Mouse (Mus musculus) heart, embryonic 14.5 days (tissue): ENCODE measurements around the gene Hist1h3d. TPM values are rescaled to one million over a fixed set of nuclear protein-coding genes. Genes with fewer than 3 reads are reported as not detected.
"Not testable (repeated sequence)": the region's sequence is repeated elsewhere in the genome, so short reads cannot be mapped to it uniquely, and the experiment has no call there.

ENCODE experiments used
- ATAC-seq: fragments of 200-750 bp; cut with Nextera tagmentation; 2 replicates; pipeline ENCODE4 v1.8.0; 2017; ENCODE audit warnings: low read depth, moderate TSS enrichment; ENCODE audit not compliant: insufficient number of reproducible peaks, insufficient read depth, low FRiP score
- H3K27ac ChIP-seq, 2 experiments: fragments of 200-500 bp in 1 of 2; fragments of 300-500 bp in 1 of 2; sonication (generic) in 1 of 2; replicated peaks in 1 of 2; 2 replicates each; pipeline ENCODE4 v1.5.1; 2012 to 2014; ENCODE audit warnings: low read depth in 2 of 2, low read length in 2 of 2, control low read depth in 1 of 2, mild to moderate bottlenecking in 1 of 2, mixed read lengths in 1 of 2; ENCODE audit not compliant: control insufficient read depth in 1 of 2, insufficient read depth in 1 of 2
- H3K27me3 ChIP-seq: fragments of 300-500 bp; sonication (generic); 2 replicates; pipeline ENCODE4 v1.6.1; 2014; ENCODE audit warnings: mild to moderate bottlenecking, low read length, control low read depth; ENCODE audit not compliant: control insufficient read depth, insufficient read depth
- H3K36me3 ChIP-seq: fragments of 300-500 bp; sonication (generic); 2 replicates; pipeline ENCODE4 v1.6.1; 2014; ENCODE audit warnings: mild to moderate bottlenecking, control low read depth, low read length, mixed read lengths; ENCODE audit not compliant: control insufficient read depth, insufficient read depth
- H3K4me1 ChIP-seq, 2 experiments: fragments of 200-500 bp in 1 of 2; fragments of 300-500 bp in 1 of 2; sonication (generic) in 1 of 2; 2 replicates each; pipeline ENCODE4 v1.6.1; 2012 to 2014; ENCODE audit warnings: low read length in 2 of 2, control low read depth in 1 of 2, mixed read lengths in 1 of 2; ENCODE audit not compliant: control insufficient read depth in 2 of 2, insufficient read depth in 2 of 2
- H3K4me2 ChIP-seq: fragments of 300-500 bp; sonication (generic); 2 replicates; pipeline ENCODE4 v1.6.1; 2014; ENCODE audit warnings: mild to moderate bottlenecking, low read length
- H3K4me3 ChIP-seq, 2 experiments: fragments of 200-500 bp in 1 of 2; fragments of 300-500 bp in 1 of 2; sonication (generic) in 1 of 2; 2 replicates each; pipeline ENCODE4 v1.5.1; 2012 to 2014; ENCODE audit warnings: low read length in 2 of 2, mild to moderate bottlenecking in 2 of 2, control low read depth in 1 of 2, low read depth in 1 of 2, moderate library complexity in 1 of 2; ENCODE audit not compliant: control insufficient read depth in 1 of 2, insufficient read depth in 1 of 2
- H3K9ac ChIP-seq: fragments of 300-500 bp; sonication (generic); 2 replicates; pipeline ENCODE4 v1.6.1; 2014; ENCODE audit warnings: mild to moderate bottlenecking, low read length
- H3K9me3 ChIP-seq: fragments of 300-500 bp; sonication (generic); 2 replicates; pipeline ENCODE4 v1.6.1; 2016; ENCODE audit warnings: low read length, control low read depth; ENCODE audit not compliant: control insufficient read depth
- WGBS: fragments of 180-500 bp; shearing (Covaris S2); extraction: QIAGEN DNeasy Blood & Tissue Kit; methylation state at CpG from one replicate; pipeline ENCODE4 v1.1.7; 2014; 5-methylcytosine and 5-hydroxymethylcytosine counted together
- polyA plus RNA-seq: library from polyadenylated mRNA; unstranded; fragments of >200 nt; fragmentation: Nextera tagmentation; extraction: Ambion mirVana; gene quantifications from 2 replicates; pipeline ENCODE4 v1.2.1, GENCODE M21; 2014

Hist1h3d gene
- polyA plus RNA-seq, 1 experiment from 2014 or later, result 3.7 TPM

DNA sequence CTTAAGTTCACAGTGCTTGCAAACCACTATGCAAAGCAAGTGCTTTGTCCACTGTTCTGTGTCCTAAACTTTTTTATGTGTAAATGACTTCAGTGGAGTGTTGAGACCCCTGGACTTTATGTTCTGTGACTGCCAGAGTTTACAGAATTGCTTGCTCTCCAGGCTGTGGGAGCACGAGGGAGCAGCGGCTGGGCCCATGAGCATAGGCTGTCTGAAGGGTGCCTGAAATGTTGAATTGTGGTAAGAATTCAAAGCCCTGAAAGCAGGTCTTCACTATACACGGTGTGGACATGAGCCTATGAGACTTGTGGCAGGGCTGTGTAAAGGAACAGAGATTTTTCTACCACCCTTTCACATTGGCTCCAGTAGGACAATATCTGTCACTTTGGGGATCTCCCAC is 36.1 kb downstream of the Hist1h3d start:
- Histone ChIP-seq H3K4me1 (no peaks in the 10 kb centered on the region), H3K4me2 (no peak overlapping the region), H3K27ac (no peak overlapping the region), H3K9me3 (no peaks in the 10 kb centered on the region), H3K36me3 (no peaks in the 10 kb centered on the region), H3K4me3 (no peak overlapping the region), H3K27me3 (no peaks in the 10 kb centered on the region), H3K9ac (no peak overlapping the region)
- ATAC-seq, result no peak
- 83% methylated on average over 3 of the region's 3 CpGs for WGBS

DNA sequence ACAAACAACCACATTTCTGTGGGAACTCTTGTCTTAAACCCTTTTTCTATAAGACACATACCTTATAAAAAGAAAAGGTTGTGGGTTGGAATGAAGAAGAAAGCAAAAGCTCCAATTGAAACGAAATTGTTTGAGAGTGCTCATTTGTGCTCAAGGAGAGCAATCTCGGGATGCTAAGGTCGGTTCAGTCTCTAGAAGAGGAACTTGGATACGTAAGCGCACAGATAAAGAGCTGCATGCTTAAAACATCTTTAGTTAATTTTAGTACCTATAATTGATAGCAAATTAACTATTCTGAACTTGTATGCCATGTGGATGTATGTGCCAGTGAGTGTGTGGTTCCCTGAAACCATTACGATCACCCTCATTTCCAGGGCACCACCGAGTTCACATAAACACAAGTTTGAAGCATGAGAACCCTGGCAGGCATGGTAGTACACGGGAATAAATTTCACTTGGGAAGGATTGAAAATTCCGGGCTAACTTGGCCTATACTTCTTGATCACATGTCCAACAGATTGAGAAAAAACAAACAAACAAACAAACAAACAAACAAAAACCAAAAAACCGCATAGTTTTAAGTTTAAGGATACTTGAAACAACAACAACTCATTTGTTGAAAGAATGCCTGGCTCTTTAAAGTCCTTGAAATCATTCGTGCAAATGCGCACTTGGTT is 44.6 kb downstream of the Hist1h3d start:
- Histone ChIP-seq H3K4me1 (peaks cover 2 to 11% of the 10 kb centered on the region in 2 experiments; a peak in 3 of 4 replicates), H3K9ac (peak overlapping the region; percentile 87), H3K27ac (peak overlapping the region; percentile 85 to 91), H3K36me3 (no peaks in the 10 kb centered on the region), H3K4me3 (peak overlapping the region; percentile 54 to 82), H3K27me3 (no peaks in the 10 kb centered on the region), H3K9me3 (no peaks in the 10 kb centered on the region), H3K4me2 (peak overlapping the region; percentile 89)
- no peak for ATAC-seq
- WGBS, result 54% methylated on average over 12 of the region's 12 CpGs

DNA sequence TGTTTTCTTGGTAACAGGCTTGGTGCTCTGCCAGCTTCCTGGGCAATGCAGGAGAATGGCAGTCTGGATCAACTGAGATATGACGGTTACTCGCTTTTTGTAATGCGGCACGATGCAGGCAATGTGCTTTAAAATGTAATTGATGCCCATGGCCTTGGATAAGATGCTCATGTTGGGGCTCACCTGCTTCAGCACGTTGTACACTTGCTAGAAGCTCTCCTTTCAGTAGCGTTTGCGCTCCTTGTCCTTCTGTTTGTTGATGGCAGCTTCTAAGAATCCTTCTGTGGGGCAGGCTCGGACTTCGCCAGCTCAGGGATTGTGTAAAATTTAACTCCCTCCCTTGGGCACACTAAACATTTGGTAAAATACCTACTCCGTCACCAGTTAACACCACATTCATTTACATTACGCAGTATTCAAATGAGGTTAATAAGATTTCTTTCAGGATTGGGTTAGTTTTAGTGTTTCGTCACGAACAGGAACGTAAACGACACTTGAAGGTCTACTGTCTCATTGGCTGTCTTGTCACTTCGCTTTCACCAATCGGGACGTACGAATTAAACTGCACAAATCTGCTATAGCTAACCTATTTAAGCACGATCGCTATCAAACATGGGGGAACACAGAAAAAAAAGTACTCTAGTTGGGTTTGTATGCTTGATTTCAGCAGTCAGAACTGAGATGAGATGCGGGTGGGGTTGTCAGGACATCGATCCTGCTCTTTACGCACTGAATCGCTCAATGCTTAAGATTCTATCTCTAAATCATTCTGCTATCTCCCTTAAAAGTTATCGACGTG is 45.4 kb downstream of the Hist1h3d start, which contains the start of gene Hist1h2be:
TSS of gene Hist1h2be (minus strand) at position 392 of the 799 bp plus-strand sequence.
- Histone ChIP-seq H3K27me3 (no peaks in the 10 kb centered on the region), H3K4me2 (peak within 1 kb of the TSS; percentile 89), H3K9ac (peak within 1 kb of the TSS; percentile 87), H3K9me3 (no peaks in the 10 kb centered on the region), H3K4me1 (peaks cover 2 to 11% of the 10 kb centered on the region in 2 experiments; a peak in 3 of 4 replicates), H3K36me3 (no peaks in the 10 kb centered on the region), H3K27ac (peak within 1 kb of the TSS; percentile 91 to 94), H3K4me3 (peak within 1 kb of the TSS; percentile 54 to 82)
- ATAC-seq, result peak; percentile 70
- WGBS, result under 1% methylated on average over 27 of the region's 27 CpGs

DNA sequence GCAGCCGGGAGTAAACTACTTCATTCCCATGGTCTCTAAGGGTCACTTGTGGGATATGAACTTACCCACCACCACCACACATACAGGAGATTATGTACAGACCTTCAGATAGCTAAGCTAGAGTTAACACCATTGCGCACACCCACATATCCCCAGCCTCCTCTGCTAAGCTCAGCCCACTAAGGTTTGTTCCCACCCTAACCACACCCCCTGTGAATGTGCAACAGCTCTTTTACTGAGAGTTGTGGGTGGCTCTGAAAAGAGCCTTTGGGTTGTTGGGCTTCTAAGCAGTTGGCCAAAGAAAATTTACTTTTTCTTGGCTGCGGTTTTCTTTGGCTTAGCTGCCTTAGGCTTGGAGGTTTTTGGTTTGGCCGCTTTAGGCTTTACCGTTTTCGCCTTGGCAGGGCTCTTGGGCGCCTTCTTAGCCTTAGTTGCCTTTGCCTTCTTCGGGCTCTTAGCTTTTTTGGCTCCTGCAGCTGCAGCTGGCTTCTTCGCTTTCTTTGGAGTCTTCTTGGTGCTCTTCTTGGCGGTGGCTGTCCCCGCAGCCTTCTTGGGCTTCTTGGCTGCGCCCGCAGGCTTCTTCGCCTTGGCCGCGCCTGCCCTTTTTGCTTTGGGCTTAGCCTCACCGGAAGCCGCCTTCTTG is 46.1 kb downstream of the Hist1h3d start:
- Histone ChIP-seq H3K4me3 (peak overlapping the region; percentile 54 to 82), H3K4me2 (peak overlapping the region; percentile 89), H3K9ac (peak overlapping the region; percentile 87), H3K27ac (peak overlapping the region; percentile 91 to 94), H3K27me3 (no peaks in the 10 kb centered on the region), H3K9me3 (no peaks in the 10 kb centered on the region), H3K36me3 (no peaks in the 10 kb centered on the region), H3K4me1 (peaks cover 2 to 11% of the 10 kb centered on the region in 2 experiments; a peak in 3 of 4 replicates)
- peak; percentile 85 for ATAC-seq
- under 1% methylated on average over 18 of the region's 18 CpGs for WGBS

DNA sequence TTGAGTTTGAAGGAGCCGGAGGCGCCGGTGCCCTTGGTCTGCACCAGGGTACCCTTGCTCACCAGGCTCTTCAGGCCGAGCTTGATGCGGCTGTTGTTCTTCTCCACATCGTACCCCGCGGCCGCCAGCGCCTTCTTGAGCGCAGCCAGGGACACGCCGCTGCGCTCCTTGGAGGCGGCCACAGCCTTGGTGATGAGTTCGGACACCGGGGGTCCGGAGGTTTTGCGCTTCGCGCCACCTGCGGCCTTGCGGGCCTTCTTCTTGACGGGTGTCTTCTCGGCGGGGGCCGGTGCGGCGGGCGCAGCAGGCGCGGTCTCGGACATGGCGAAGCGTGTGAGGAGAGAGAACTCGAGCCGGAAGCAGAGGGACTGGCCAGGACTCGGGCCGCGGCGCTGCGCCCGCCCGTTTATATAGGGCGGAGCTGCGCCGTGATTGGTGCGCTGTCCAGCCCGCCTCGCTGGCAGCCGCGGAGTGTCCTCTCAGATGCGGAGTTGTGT is 46.7 kb downstream of the Hist1h3d start, which contains the start of gene Hist1h1e:
TSS of gene Hist1h1e (minus strand) at position 384 of the 497 bp plus-strand sequence.
- not testable (repeated sequence) for H3K9me3 ChIP-seq, H3K27me3 ChIP-seq, H3K36me3 ChIP-seq
- Histone ChIP-seq H3K27ac (peak within 1 kb of the TSS; percentile 91 to 94), H3K4me3 (peak within 1 kb of the TSS; percentile 54 to 82), H3K4me2 (peak within 1 kb of the TSS; percentile 89), H3K9ac (peak within 1 kb of the TSS; percentile 87), H3K4me1 (peaks cover 2 to 11% of the 10 kb centered on the region in 2 experiments; a peak in 3 of 4 replicates)
- under 1% methylated on average over 52 of the region's 53 CpGs for WGBS
- ATAC-seq, result peak; percentile 92

DNA sequence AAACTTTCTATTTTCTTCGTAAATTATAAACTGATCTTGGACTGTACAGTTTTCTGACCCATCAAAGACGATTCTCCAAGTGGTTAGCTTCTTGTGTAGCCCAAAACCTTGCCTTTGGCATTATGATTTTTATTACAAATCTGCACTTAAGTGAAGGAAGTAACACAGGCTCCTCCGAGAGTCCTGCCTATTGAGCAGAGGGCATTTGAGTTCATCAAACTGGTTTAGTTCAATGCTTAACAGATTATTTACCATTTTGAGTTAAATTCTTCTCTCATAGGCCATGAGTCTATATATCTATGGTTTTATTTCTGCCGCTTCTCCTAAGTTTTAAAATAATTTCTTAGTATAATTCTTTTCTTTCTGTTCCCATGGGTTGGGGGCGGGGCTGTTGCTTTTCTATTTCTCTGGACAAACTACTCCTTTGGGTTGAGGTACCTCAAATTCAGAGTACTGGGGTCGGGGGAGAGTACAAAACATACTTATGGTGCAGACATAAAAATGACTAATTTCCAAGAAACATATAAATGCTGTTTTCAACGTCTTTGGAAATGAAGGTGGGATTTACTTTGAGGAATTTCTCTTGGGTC is 47.4 kb downstream of the Hist1h3d start:
- H3K4me2 ChIP-seq, result peak overlapping the region; percentile 89
- WGBS, result 23% methylated on average over 7 of the region's 7 CpGs
- H3K9ac ChIP-seq, result peak overlapping the region; percentile 71
- H3K4me3 ChIP-seq, result peak overlapping the region in 1 of 2 experiments; percentile 54; a peak in 3 of 4 replicates
- peak overlapping the region in 1 of 2 experiments; percentile 91; a peak in 2 of 4 replicates for H3K27ac ChIP-seq
- ATAC-seq, result no peak
- no peaks in the 10 kb centered on the region for H3K27me3 ChIP-seq
- peaks cover 2 to 11% of the 10 kb centered on the region in 2 experiments; a peak in 3 of 4 replicates for H3K4me1 ChIP-seq
- H3K36me3 ChIP-seq, result no peaks in the 10 kb centered on the region
- no peaks in the 10 kb centered on the region for H3K9me3 ChIP-seq
